Mouse (Mus musculus) neutrophil, adult 65 days (primary cell): ENCODE data around the gene Pramef17. TPM values are rescaled to one million over a fixed set of nuclear protein-coding genes. Genes with fewer than 3 reads are reported as not detected.

Experiments used
- total RNA-seq: library from RNA; stranded (reverse); gene quantifications from 2 replicates; pipeline ENCODE4 v1.2.4, GENCODE M21; 2023

Pramef17 gene
- not detected in 2 replicates for total RNA-seq

DNA sequence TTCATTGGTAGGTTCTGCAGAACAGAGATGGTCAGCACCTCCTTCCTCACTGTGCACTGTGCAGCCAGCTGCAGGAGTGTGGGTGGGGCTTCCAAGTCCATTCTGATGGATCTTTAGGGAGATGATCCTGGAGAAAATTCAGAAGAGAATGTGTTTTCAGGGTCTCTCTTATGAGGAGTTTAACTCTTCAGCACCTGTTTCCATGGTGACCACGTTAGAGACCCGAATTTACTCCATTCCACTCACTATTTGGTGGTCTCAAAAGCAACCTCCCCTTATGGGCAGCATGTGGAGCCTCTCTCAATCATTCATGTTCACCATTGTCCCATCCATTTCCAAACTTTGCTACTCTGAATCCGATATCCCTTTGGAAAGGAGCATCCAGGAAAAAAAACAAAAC, at the start of gene Pramef17:
Gene Pramef17, minus strand, starts transcription at position 101 of the 400 bp plus-strand sequence.

DNA sequence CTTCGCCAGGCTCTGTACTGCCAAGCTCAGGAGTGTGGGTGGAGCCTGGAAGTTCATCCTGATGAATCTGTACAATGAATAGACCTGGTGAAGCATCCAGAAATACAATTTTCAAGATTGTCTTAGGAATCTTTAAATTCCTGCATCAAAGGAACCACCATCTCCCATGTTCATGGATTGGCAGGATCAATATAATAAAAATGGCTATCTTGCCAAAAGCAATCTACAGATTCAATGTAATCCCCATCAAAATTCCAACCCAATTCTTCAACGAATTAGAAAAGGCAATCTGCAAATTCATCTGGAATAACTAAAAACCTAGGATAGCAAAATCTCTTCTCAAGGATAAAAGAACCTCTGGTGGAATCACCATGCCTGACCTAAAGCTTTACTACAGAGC, 27.3 kb downstream of the Pramef17 start, which contains the start of gene Gm13101:
Gene Gm13101, minus strand, starts transcription at position 101 of the 400 bp plus-strand sequence.

DNA sequence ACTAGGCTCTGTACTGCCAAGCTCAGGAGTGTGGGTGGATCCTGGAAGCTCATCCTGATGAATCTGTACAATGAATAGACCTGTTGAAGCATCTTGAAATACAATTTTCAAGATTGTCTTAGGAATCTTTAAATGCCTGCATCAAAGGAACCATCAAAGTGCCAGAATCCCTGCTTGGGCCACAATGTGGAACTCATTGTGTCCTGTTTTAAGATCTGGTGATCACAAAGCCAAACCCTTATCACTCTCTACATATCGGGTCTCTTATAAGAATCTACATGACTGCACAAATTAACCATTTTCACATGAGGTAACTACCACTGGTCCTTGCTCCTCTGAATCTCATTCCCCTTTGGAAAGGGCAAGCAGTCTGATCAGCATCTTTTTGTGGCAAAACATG, 43.3 kb downstream of the Pramef17 start, which contains the start of gene Pramef25:
Gene Pramef25, minus strand, starts transcription at position 101 of the 400 bp plus-strand sequence.

Other genes starting within 250 kb of the Pramef17 start
- gene Gm13023, start 205.0 kb downstream of the Pramef17 start, total RNA-seq = not detected in 2 replicates
- not detected in 2 replicates for gene Gm13084, start 178.3 kb downstream of the Pramef17 start, total RNA-seq
- not detected in 2 replicates for gene Gm13103, start 147.9 kb downstream of the Pramef17 start, total RNA-seq
- not detected in 2 replicates for gene Pramef6, start 94.0 kb downstream of the Pramef17 start, total RNA-seq
- not detected in 2 replicates for gene Pramef25, start 43.4 kb downstream of the Pramef17 start, total RNA-seq
- gene Gm13101, start 27.4 kb downstream of the Pramef17 start, total RNA-seq = not detected in 2 replicates
- not detected in 2 replicates for gene Pramel4, start 64.8 kb upstream of the Pramef17 start, total RNA-seq
- not detected in 2 replicates for gene Gm13102, start 112.1 kb upstream of the Pramef17 start, total RNA-seq
- gene Oog3, start 168.3 kb upstream of the Pramef17 start, total RNA-seq = not detected in 2 replicates
- gene Oog2, start 196.3 kb upstream of the Pramef17 start, total RNA-seq = not detected in 2 replicates
- gene C87977, start 218.9 kb upstream of the Pramef17 start, total RNA-seq = not detected in 2 replicates